Mouse (Mus musculus) lung, postnatal 4 days (tissue): ENCODE data around the gene Pdrg1.

Experiments
- DNase-seq, 2 experiments: peaks; one replicate each; pipeline ENCODE4 v3.0.0; 2021

The Pdrg1 gene

DNA sequence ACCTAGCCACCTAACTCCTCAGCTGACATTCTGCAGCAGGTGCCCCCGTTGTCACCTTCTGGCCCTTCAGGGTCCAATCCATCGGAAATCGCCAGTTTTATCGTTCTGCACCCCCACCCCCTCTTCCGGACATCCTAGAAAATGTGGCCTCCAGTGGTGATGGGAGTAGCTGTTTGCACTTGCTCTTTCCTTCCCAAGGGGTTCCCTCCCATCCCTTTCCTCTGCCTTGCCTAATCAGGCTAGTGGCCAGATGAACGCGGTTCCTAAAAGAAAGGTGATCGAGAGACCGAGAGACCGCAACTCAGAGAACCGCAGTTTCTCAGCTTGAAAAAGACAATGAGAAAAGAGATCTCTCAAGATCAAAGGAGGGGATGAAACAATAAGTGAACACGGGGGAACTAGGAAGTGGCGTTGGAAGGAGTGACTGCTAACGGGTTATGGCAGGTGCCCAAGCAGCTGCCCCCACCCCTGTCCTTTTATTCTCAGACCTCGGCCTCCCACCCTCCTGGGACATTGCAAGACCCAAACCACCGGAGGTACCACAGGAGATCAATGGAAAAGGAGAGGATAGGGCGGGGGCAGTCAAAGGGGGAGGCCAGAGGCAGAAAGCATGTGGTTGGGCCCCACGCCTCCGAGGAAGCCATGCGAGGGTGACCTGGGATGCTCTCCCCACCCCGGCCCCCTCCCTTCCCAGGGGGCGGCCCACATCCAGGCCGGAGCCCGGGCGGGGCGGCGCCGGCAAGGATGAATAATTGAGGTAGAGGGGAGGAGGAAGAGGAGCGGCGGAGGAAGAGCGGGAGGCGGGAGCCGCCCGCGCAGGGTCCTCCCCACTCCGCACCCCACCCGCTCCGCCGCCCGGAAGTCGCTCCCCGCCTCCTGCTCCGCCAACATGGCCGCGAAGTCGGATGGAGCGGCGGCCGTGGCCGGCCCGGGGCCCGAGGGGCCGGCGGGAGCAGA is 16.2 kb upstream of the Pdrg1 start, which contains the start of gene Xkr7:
Gene Xkr7 (plus strand): TSS at position 727 of the 957 bp plus-strand sequence.
- no peak for DNase-seq

DNA sequence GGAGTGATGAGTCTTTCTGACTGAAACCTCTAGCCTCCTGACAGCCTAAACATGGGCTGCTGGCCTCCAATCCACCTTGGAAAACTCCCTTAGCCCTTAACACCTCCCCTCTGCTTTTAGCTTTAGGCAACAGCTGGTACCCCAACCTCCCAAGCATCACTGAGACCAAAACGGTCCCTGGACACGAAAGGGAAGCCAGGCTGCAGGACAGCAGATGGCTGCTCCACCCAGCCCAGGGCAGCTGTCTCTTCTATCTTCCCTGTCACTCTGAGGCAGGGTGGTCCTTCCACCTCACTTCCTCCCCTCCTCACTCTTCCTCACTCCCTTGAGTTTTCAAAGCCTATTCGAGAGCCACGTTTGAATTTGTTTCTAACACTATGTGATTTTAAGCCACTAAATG is 15.2 kb upstream of the Pdrg1 start:
- no peak for DNase-seq

DNA sequence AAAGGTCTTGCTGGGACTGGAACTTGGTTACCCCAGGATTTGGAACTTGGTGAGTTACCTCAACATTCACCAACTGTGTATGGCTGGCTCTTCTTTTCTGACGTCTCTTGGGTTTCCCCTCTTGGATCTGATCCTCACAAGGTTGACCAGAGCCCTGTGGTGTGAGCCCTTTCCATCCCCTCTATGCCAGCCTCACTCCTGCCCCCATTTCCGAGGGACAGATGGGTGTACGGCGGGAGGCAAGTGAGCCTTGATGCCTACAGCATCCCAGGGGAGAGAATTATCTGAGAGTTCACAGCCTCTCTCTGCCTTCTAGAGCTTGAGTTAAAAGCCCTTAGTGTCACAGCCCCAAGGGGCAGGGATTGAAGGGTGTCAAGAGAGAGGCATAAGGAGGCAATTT is 12.3 kb upstream of the Pdrg1 start:
- no peak for DNase-seq

DNA sequence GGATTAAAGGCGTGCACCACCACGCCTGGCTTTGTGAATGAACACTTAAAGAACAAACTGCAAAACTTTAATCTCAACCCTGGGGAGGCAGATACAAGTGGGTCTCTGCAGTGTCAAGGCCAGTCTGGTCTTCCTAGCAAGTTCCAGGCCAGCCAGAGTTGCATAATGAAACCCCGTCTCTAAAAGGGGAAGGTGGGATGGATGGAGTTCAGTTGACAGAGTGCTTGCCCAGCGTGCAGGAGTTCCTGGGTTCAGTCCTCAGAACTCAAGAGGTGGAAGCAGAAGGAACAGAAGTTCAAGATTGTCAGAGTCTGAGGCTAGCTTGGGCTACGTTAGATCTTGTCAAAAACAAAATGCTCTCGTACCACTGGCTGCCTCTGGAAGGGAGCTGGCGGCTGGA is 10.8 kb upstream of the Pdrg1 start:
- no peak for DNase-seq

DNA sequence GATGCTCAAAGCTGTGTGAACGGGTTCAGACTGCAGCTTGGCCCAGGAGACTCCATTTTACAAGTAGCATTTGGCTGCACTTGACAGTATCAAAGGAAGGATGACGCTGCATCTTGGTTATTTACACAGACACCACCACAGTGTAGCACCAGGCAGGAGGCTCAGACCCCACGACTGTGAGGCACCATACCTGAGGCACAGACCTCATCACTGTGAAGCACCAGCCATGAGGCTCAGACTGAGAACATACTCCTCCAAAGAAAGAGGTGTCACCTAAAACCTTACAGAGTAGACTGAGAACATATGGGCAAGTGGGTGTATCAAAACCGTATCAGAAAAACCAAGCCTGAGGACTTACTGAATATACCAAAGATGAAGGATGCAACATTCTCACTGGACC is 7.6 kb upstream of the Pdrg1 start:
- DNase-seq: no peak

DNA sequence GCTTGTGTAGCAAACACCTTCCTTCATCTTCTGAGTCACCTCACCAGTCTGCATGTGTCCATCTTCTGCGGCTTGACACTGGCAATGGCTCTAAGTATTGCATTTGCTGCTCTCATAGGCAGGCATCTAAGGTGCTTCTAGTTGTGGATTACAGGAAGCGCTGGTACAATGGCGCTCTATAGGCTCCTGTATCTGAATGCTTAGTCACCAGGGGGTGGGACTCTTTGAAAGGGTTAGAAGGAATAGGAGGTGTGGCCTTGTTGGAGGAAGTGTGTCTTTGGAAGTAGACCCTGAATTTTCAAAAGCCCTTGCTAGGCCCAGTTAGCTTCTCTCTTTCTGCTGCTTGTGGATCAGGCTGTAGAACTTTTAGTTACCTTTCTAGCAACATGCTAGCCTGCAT is 5.9 kb upstream of the Pdrg1 start:
- no peak for DNase-seq

DNA sequence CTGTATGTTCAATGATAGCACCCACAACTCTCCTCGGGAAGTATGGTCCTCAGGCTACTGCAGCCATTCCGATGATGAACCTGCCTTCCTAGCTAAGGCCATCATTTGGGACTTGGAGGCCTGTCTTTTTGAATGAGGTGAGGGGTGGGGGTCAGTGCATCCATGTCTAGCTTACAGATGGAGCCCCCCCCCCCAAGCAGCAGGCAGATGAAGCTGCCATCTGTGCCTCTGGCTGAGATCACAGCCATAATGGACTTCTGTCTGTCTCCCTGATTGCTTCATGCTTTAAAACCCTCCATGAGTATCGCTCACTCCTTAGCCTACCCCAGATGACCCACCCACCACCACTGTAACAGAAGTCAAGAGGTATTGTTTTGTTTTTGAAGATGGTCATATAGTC is 4.1 kb upstream of the Pdrg1 start:
- DNase-seq: no peak

DNA sequence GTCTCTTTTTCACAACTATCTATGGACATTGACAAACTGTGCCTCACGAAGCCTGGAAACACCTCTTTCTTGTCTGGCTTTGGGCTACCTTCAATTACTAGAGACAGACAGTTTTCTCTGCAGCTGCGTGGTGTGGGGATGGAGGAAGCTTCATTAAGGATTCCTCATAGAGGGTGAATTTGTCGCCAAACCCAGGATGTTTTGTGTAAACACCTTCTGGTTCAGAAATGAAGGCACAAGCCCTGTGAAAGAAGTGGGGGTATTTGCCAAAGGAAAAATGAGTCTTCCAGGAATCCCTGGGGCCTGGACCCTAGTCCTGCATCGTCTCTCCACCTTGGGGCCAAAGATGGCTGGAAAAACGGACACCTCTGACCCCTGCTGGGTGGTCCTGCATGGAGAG is 1.6 kb upstream of the Pdrg1 start:
- DNase-seq: no peak

DNA sequence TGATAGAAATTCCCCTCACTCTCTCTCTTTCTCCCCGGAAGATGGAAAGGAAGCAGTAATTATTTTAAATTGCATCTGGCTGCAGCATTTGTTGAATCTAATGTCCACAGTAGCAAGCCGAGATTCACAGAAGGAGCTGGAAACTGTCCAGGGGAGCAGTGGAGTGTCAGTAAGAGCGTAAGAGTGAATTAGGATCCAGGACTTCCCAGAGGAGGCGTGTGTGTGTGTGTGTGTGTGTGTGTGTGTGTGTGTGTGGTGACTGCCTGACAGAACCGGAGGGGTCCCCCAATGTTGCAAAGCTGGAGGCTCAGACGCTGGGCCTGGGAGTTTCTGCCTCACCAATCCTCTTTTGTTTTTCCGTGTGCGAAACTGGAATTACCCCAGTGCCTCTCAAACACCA is 577 bp upstream of the Pdrg1 start:
- no peak for DNase-seq

DNA sequence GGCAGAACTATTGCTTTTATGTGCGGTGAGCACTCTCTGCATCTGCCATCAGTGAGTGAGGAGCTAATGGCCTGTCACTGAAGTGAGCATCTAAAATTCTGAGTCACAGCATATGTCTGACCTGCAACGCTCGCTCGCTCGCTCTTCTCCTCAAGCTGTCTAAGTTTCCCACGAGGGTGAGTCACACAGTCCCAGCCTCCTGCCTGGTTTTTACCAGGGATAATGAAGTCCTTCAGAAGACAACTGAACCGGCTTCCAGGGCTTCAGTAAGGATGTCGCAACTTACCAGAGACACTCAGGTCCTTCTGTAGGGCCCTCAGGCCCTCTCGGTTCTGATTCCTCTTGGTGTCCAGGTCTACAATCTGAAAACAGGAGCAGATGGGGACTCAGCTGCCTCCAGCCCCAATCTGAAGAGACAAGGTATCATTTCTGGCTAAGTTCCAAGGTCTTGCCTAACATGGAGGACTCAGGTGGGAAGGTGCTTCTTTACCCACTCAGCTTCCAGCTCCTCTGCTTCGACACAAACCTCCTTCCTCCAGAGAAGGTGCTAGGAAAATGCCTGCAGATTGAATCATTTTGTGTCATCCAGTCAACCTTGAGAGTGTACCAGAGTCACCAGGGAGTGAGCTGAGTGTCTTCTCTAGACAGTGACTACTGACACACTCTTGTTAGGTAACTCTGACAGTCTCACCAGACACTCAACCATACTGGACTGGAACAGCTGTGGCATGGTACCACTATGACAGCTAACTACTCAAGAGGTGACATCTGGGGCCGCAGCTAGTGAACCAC is 1.3 kb downstream of the Pdrg1 start:
- DNase-seq: no peak

DNA sequence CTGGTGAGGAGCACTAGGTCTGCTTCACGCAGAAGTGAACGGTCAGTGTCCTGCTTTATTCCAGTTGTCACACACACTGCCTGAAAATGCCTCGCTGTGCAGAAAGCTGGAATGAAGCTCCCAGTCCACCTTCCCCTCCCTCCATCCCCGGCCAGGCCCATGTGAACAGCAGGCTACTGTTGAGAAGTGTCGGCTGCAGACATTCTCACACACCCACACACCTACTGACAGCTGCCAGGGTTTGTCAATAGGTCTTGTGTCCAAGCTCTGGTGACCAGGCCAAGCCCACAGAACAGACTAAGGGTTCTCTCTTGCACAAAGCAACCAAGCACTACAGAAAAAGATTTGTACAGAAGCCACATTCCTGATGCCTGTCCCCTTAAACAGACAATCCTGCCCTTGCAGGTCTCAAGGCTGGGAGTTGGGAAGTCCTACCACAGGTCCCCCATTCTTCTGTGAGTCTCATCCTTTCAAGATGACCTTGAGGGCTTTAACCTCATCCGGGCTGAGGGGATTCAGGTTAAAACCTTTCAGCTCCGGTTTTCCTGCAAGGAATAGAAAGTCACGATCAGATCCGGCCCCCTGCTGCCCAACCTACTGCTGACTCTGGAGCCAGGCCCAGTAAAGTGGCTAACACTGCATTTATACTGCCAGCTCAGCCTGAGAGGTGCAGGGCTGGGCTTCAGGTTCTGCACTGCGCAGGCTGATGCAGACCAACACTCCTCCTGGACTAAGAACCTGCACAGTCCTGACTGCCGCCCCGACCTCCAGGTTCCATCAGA is 5.8 kb downstream of the Pdrg1 start:
- no peak for DNase-seq

DNA sequence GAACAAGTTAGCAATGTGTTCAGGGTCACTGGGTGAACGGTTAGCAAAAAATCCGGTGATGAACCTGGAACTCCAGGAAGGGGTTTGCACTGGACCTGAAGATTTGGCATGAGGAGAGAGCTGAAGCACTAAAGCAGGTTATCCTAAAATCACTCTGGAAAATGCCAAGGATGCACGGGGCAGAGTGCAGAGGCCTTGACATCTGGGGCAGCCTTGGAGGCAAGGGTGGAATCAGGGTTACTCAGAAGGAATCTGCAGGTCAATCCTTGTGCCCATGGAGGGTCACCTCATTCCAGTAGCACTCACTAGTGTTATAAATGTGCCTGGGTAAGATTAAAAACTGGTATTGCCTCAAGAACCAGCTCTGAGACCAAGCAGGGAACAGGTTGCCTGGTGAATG is 9.2 kb downstream of the Pdrg1 start:
- DNase-seq: no peak

DNA sequence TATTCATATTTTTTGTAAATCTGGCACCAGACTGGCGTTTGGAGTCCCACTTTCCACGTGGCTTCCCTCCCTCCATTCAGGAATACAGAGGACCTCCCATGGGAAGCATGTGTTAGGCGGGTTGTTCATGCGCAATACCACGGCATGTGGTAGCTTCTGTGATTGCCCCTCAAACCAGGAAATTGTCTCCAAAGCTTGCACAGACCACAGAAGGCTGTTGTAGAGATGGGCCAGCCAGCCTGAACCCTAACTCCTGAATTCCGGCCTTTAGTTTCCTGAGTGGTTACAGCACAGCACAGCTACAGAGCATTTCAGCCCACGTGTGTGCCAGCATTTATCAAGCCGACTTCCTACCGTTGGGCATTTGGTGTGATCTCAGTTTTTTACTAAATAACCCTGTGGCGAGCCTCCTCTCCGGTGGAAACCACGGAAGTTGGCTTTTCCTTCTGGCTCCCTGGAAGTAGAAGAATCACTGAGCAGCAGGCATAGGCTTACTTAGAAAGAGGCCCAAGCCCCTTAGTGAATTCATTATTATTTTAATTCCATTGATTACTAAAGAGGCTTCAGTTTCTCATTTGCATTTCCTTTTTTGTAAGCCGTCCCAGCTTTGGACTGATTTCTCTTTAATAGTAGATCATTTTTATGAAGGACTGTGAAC is 11.4 kb downstream of the Pdrg1 start:
- DNase-seq: no peak

DNA sequence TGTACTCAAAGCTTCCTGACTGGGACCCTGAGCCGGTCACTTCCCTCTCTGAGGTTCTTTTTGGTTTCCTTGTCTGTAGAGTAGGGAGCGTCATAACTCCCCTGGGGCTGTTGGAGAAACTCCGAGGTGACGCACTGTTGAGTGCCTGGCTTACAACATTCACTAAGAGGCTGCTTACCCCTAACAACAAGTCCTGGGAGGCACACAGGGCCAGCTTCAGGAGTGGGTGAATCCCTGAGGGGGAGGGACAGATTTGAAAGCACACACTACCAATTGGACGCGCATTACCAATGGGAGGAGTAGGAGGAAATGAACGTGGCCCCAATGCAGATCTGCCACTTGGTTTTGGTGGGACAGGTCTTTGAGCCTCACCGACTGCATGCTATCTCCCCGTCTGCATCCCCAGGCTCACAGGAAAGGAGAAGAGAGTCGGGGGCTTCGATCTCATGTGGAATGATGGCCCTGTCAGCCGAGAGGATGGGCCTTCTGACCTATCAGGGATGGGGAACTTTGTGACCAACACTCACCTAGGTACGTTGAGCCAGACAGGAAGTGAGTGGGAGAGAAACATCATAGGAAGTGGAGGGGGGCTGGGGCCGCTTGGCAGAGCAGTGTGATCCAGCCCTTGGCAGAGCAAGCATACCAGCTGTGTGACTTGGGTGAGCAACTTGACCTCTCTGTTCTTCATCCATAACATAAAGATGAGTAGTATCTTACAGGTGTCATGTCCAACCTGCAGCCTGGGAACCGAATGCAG is 12.6 kb downstream of the Pdrg1 start:
- DNase-seq: no peak

DNA sequence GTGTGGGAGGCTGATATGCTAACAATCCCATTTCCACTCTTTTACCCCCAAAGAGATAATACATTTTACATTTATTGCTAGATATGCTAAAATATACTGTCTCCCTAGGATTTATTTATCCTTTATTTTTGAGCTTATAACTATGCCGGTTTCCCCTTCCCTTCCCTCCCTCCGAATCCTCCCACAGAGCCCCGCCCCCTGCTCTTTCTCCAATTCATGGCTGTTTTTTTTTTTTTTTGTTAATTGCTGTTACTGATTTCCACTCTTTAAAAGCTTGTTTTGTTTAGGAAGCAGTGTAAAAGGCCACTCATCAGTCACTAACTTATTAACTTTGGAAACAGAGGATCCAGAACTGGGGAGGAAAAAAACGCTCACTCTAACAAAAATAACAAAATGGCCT is 18.2 kb downstream of the Pdrg1 start:
- DNase-seq: no peak

DNA sequence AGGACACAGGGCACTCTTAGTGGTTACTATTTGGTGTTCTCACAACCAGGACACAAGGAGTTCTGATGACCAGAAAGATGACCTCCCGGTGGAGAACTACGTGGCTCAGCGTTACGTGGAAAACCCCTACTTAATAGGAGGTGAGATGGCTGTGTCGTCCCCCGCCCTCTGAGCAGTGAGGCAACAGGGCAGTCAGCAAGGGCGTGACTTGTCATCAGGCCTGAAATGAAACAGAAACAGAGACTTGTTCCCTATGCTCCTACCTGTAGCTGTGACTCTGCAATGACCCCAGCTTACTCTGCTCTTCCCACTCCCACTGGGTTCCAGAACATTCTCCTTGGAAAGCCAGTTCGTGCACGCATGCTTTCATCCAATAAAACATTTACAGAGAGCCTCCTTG is 23.7 kb downstream of the Pdrg1 start:
- no peak for DNase-seq

DNA sequence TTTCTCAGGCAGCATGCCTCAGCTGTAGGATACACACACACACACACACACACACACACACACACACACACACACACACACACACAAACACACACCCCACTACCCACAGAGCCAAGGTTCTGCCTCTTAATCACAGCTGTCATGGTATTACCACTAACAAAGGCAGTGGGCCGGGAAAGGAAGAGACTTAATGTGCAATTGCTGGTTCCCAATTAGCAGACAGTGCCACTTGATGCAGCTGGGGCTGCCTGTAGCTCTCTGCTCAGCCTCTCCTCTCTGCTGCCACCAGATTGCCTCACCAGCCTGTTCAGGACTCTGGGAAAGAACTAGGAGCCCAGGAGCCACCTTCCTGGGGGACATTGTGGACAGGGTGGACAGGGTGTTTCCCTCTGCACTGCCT is 29.6 kb downstream of the Pdrg1 start:
- no peak for DNase-seq

DNA sequence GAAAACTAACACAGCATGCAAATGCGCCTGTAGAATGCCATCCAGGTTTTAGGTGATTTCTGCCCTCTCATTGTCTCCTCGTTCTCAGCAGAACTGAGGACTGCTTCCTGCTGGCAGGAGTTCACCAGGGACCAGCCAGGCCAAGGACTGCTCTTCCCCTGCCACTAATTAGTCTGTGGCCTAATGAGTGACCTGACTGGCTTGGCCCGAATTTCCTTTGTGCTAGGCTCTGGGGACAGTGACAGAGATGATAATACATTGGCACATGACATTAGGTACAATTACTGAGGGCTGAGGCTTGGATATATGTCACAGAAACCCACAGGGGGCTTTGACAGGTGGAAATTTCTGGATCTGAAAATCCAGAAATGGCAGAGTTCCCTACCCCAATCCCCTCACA is 38.2 kb downstream of the Pdrg1 start:
- DNase-seq: no peak

DNA sequence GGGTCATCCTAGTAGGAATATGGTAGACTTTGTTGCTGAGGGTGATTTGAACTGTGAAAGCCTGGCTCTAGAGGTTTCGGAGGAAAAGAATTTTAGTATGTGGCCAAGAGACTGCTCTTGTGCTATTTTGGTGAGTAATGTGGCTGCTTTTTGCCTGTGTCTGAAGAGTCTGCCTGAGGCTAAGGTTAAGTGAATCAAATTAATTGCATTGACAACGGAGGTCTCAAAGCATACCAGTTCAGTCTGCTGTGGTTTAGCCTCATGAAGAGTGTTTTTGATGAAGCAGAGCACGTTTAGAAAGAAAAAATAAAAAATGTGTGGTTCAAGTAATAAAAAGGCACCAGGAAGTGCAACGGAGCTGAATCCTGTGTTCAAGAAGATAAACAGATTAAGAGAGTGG is 49.7 kb downstream of the Pdrg1 start:
- no peak for DNase-seq

DNA sequence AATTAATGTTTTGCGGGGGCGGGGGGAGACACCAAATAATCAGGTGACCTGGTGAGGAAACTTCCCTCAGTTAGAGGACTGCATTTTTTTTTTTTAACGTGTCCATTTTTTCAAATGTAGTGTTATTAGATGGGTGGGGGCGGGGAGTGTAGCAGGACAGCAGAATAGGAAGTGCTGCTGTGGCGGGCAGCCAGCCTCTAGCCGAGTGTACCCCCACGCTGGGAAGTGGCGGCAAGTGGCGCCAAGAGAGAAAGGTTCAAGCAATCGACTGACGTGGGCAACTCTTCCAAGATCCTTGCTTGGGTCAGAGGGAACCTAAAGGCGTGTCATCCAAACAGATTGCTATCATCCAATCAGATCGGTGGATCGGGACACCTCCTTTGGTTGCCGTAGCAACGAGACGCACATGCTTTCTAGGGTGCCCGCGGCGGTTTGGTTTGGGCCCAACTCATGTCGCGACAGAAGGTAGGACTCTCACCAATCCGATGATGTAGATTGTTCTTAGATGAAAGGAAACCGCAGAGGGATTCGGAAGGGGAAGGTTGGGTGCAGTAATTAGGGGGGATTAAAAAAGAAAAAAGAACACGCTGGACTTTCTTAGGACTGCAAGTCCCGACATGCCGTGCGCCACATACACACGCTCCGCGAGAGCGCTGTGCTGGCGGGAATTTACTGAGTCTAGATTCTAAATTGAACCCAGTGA is 53.0 kb downstream of the Pdrg1 start, which contains the start of gene Ttll9:
Gene Ttll9 (plus strand): TSS at position 395 of the 703 bp plus-strand sequence.
- DNase-seq: peak; percentile 65 to 72
